Mouse (Mus musculus): ENCODE results near the gene Iglon5. TPM values are rescaled to one million over a fixed set of nuclear protein-coding genes. Genes with fewer than 3 reads are reported as not detected.

The Iglon5 gene
- polyA plus RNA-seq, 1 experiment from 2014 or later, result 3.7 TPM

GRCm38 (mm10) chr7:43462851-43463250 is 27.0 kb downstream of the Iglon5 start, which contains the start of gene Vsig10l:
Gene Vsig10l, plus strand, starts transcription at chr7:43463151.
- H3K9me3 ChIP-seq (replicated peaks), result no peaks in the 10 kb centered on the region
- no peak for ATAC-seq
- no peak within 1 kb of the TSS for H3K27ac ChIP-seq
- H3K36me3 ChIP-seq (ENCODE audit: poor library complexity, severe bottlenecking), result peaks cover 3% of the 10 kb centered on the region
- WGBS, result 77% methylated on average over 4 of the region's 4 CpGs
- no peak within 1 kb of the TSS for H3K4me2 ChIP-seq
- no peak within 1 kb of the TSS for H3K9ac ChIP-seq
- H3K27me3 ChIP-seq, result peaks cover 28% of the 10 kb centered on the region
- H3K4me1 ChIP-seq, result peaks cover 18% of the 10 kb centered on the region
- no peak within 1 kb of the TSS for H3K4me3 ChIP-seq

GRCm38 (mm10) chr7:43454371-43454770 is 35.5 kb downstream of the Iglon5 start:
- Histone ChIP-seq H3K36me3 (ENCODE audit: poor library complexity, severe bottlenecking) (peaks cover 52% of the 10 kb centered on the region), H3K9ac (no peak overlapping the region), H3K9me3 (replicated peaks) (no peaks in the 10 kb centered on the region), H3K4me2 (no peak overlapping the region), H3K4me1 (no peaks in the 10 kb centered on the region), H3K27me3 (no peaks in the 10 kb centered on the region), H3K27ac (no peak overlapping the region), H3K4me3 (no peak overlapping the region)
- ATAC-seq, result no peak
- WGBS, result 94% methylated on average over 6 of the region's 6 CpGs

DNA sequence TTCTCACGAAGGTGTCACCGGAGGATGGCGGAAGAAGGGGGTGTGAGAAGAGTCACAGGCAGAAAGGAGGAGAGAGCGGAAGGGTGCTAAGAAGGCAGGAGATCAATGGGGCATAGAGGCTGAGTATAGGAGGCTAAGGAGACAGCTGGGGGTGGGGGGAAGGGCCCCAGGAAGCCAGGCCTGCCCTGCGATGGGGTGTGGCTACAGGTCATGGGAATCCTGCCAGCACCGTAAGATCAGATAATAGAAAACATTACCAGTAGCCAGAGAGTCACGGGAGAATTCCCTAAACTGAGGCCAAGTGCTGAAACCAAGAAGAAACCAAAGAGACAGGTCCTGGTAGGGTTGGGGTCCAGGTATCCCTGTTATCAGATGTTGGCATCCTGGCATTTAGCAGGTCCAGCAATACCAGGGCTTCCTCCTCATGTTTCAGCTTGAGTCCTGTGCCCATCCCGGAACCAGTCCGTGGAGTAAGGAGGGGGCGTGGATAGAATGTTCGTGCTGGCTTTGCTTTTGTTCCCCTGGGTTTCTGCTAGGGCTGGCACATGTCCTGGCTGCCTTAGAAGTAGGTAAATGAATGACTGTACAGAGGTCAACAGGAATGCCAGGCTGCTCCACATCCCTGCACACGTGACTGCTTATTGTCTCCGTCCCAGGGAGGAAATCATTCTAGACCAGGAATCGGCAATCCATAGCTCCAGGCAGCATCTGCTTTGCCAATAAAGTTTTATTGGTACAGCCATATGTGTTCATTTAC is 36.1 kb downstream of the Iglon5 start:
- Histone ChIP-seq H3K27me3 (no peaks in the 10 kb centered on the region), H3K4me1 (no peaks in the 10 kb centered on the region), H3K36me3 (ENCODE audit: poor library complexity, severe bottlenecking) (peaks cover 52% of the 10 kb centered on the region), H3K4me2 (no peak overlapping the region), H3K27ac (no peak overlapping the region), H3K9ac (no peak overlapping the region), H3K4me3 (no peak overlapping the region), H3K9me3 (replicated peaks) (no peaks in the 10 kb centered on the region)
- 90% methylated on average over 14 of the region's 14 CpGs for WGBS
- ATAC-seq, result no peak

DNA sequence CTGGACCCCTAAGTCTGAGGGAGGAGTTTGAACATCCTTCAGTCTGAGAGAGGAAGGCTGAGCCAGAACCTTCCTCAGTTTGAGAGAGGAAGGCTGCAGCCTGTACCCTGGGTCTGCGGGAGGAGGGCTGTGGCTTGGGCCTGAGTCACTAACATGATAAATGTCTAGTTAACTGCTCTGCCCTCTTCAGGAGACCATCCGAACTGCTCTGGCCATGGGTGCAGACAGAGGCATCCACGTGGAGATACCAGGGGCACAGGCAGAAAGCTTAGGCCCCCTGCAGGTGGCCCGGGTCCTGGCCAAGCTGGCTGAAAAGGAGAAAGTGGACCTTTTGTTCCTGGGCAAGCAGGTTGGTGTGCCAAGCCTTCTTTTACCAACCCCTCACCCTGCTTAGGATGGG is 37.3 kb downstream of the Iglon5 start:
- no peaks in the 10 kb centered on the region for H3K4me1 ChIP-seq
- 33% methylated on average over 4 of the region's 4 CpGs for WGBS
- no peak overlapping the region for H3K27ac ChIP-seq
- peaks cover 47% of the 10 kb centered on the region for H3K36me3 ChIP-seq (ENCODE audit: poor library complexity, severe bottlenecking)
- no peak overlapping the region for H3K4me2 ChIP-seq
- no peak overlapping the region for H3K9ac ChIP-seq
- H3K4me3 ChIP-seq, result no peak overlapping the region
- no peak for ATAC-seq
- H3K9me3 ChIP-seq (replicated peaks), result no peaks in the 10 kb centered on the region
- H3K27me3 ChIP-seq, result no peaks in the 10 kb centered on the region

DNA sequence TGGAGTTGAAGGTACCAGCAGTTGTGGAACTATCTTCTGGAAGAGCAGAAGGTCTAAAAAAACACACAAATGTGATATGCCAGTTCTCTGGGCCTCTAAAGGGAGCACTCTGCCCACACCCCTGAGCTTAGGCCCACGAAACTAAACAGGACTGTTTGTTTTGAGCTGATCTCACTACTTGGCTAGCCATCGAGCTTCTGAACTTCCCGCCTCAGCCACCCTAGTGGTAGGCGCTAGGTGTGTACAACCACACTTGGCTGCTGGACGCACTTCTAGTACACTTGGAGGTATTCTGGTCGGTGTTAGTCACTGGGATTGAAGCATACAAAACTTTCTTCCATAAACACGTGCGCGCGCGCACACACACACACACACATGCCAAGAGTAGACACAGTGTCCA is 38.1 kb downstream of the Iglon5 start:
- whole genome bisulfite sequencing, result 95% methylated on average over 11 of the region's 11 CpGs
- ATAC-seq, result no peak
- no peaks in the 10 kb centered on the region for H3K4me1 ChIP-seq
- no peaks in the 10 kb centered on the region for H3K27me3 ChIP-seq
- H3K27ac ChIP-seq, result no peak overlapping the region
- H3K9ac ChIP-seq, result no peak overlapping the region
- H3K4me2 ChIP-seq, result no peak overlapping the region
- H3K9me3 ChIP-seq (replicated peaks), result no peaks in the 10 kb centered on the region
- no peak overlapping the region for H3K4me3 ChIP-seq
- H3K36me3 ChIP-seq (ENCODE audit: poor library complexity, severe bottlenecking), result peaks cover 39% of the 10 kb centered on the region

GRCm38 (mm10) chr7:43449811-43450210 is 40.1 kb downstream of the Iglon5 start:
- WGBS, result 98% methylated on average over 2 of the region's 2 CpGs
- Histone ChIP-seq H3K4me3 (no peak overlapping the region), H3K27me3 (no peaks in the 10 kb centered on the region), H3K36me3 (ENCODE audit: poor library complexity, severe bottlenecking) (peaks cover 21% of the 10 kb centered on the region), H3K9ac (no peak overlapping the region), H3K27ac (no peak overlapping the region), H3K9me3 (replicated peaks) (no peaks in the 10 kb centered on the region), H3K4me1 (peaks cover 3% of the 10 kb centered on the region), H3K4me2 (no peak overlapping the region)
- ATAC-seq, result no peak

DNA sequence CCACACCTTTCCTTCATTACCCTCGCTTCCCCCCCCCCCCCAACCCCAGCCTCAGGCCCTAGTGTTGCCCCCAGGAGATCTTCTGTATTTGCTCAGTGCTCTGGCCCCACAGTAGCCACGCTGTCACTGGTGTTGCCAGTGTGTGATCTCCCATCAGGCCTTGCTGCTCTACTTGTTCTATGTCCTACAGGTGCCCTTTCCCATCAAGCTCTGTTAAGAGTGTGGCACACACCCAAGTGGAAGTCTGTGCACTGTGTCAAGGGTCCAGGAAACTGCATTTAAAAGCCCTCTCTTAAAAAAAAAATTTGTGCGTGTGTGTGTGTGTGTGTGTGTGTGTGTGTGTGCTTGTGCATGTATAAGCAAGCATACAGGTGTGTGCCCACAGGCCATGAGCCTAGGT is 41.6 kb downstream of the Iglon5 start:
- H3K9ac ChIP-seq, result no peak overlapping the region
- H3K4me1 ChIP-seq, result peaks cover 11% of the 10 kb centered on the region
- no peak overlapping the region for H3K4me2 ChIP-seq
- no peaks in the 10 kb centered on the region for H3K27me3 ChIP-seq
- H3K27ac ChIP-seq, result no peak overlapping the region
- H3K36me3 ChIP-seq (ENCODE audit: poor library complexity, severe bottlenecking), result peaks cover 5% of the 10 kb centered on the region
- no peaks in the 10 kb centered on the region for H3K9me3 ChIP-seq (replicated peaks)
- H3K4me3 ChIP-seq, result no peak overlapping the region
- ATAC-seq, result no peak
- WGBS, result 95% methylated on average over 2 of the region's 3 CpGs

- Histone ChIP-seq H3K4me2 (no peak overlapping the region), H3K9ac (no peak overlapping the region), H3K4me1 (peaks cover 16% of the 10 kb centered on the region), H3K27ac (no peak overlapping the region), H3K27me3 (no peaks in the 10 kb centered on the region), H3K4me3 (no peak overlapping the region), H3K9me3 (replicated peaks) (no peaks in the 10 kb centered on the region), H3K36me3 (ENCODE audit: poor library complexity, severe bottlenecking) (peaks cover under 1% of the 10 kb centered on the region; the same call in 1 of the 2 replicates)
- 86% methylated on average over 4 of the region's 4 CpGs for WGBS
- ATAC-seq, result no peak
Observed at GRCm38 (mm10) chr7:43447801-43448200, 42.1 kb downstream of the Iglon5 start.

DNA sequence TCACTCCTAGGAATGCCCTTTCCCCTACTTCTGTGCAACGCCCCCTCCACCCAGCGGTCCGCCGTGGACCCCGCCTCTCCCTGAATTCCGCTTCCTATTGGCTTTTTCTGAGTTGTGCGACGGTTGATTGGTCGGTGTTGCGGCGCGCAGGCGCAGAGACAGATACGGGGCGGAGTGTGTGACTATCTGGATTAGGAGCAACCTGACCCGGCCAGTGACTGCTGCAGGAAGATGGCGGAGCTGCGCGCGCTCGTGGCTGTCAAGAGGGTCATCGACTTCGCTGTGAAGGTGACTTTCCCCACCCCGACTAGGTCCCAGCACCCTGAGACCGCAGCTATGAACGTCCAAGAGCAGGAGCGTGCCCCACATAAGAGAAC is 46.0 kb downstream of the Iglon5 start, which contains the start of the genes Etfb and Gm45233:
Gene Etfb, plus strand, starts transcription at position 167 of the 377 bp plus-strand sequence.
Gene Gm45233, plus strand, starts transcription at position 212 of the 377 bp plus-strand sequence.
- under 1% methylated on average over 27 of the region's 27 CpGs for WGBS
- Histone ChIP-seq H3K4me3 (peak within 1 kb of the TSS; percentile 57), H3K36me3 (ENCODE audit: poor library complexity, severe bottlenecking) (no peaks in the 10 kb centered on the region), H3K27me3 (0 out of 2 replicates have a peak, but pooled peaks cover 2% of the 10 kb centered on the region), H3K4me2 (peak within 1 kb of the TSS; percentile 84), H3K4me1 (peaks cover 21% of the 10 kb centered on the region), H3K27ac (peak within 1 kb of the TSS; percentile 75), H3K9ac (peak within 1 kb of the TSS; percentile 68), H3K9me3 (replicated peaks) (no peaks in the 10 kb centered on the region)
- peak; percentile 98 for ATAC-seq

GRCm38 (mm10) chr7:43443126-43443916 is 46.6 kb downstream of the Iglon5 start:
- Histone ChIP-seq H3K27ac (peak overlapping the region; percentile 75), H3K4me3 (peak overlapping the region; percentile 57), H3K36me3 (ENCODE audit: poor library complexity, severe bottlenecking) (no peaks in the 10 kb centered on the region), H3K27me3 (0 out of 2 replicates have a peak, but pooled peaks cover 2% of the 10 kb centered on the region), H3K4me2 (peak overlapping the region; percentile 84), H3K4me1 (peaks cover 21% of the 10 kb centered on the region), H3K9ac (peak overlapping the region; percentile 68), H3K9me3 (replicated peaks) (no peaks in the 10 kb centered on the region)
- peak; percentile 86 for ATAC-seq
- WGBS, result 1% methylated on average over 36 of the region's 36 CpGs

- H3K27me3 ChIP-seq, result 0 out of 2 replicates have a peak, but pooled peaks cover 2% of the 10 kb centered on the region
- H3K4me1 ChIP-seq, result peaks cover 21% of the 10 kb centered on the region
- 0 out of 2 replicates have a peak overlapping the region, but pooled peaks have one; percentile 75 for H3K27ac ChIP-seq
- peak overlapping the region; percentile 57 for H3K4me3 ChIP-seq
- no peaks in the 10 kb centered on the region for H3K36me3 ChIP-seq (ENCODE audit: poor library complexity, severe bottlenecking)
- H3K9ac ChIP-seq, result peak overlapping the region; percentile 68
- peak overlapping the region; percentile 84 for H3K4me2 ChIP-seq
- no peaks in the 10 kb centered on the region for H3K9me3 ChIP-seq (replicated peaks)
- ATAC-seq, result no peak
- 8% methylated on average over 7 of the region's 9 CpGs for WGBS
Observed at GRCm38 (mm10) chr7:43442684-43443083, 47.2 kb downstream of the Iglon5 start.

- H3K27me3 ChIP-seq, result 0 out of 2 replicates have a peak, but pooled peaks cover 2% of the 10 kb centered on the region
- 80% methylated on average over 3 of the region's 3 CpGs for WGBS
- H3K4me1 ChIP-seq, result peaks cover 21% of the 10 kb centered on the region
- no peak overlapping the region for H3K4me3 ChIP-seq
- no peak overlapping the region for H3K27ac ChIP-seq
- ATAC-seq, result no peak
- no peaks in the 10 kb centered on the region for H3K9me3 ChIP-seq (replicated peaks)
- no peak overlapping the region for H3K9ac ChIP-seq
- no peaks in the 10 kb centered on the region for H3K36me3 ChIP-seq (ENCODE audit: poor library complexity, severe bottlenecking)
- no peak overlapping the region for H3K4me2 ChIP-seq
Observed at GRCm38 (mm10) chr7:43441071-43441470, 48.8 kb downstream of the Iglon5 start.

Data from forebrain, embryonic 13.5 days (tissue).